Mouse (Mus musculus) megakaryocyte, embryonic 14.5 days (primary cell): Measurements from ENCODE around the gene Cdr2l. TPM values are rescaled to one million over a fixed set of nuclear protein-coding genes. Genes with fewer than 3 reads are reported as not detected.
"Not testable (repeated sequence)": the region's sequence is repeated elsewhere in the genome, so short reads cannot be mapped to it uniquely, and the experiment has no call there.

Experiments used
- H3K27me3 ChIP-seq: replicated peaks from 2 replicates; pipeline ENCODE3; 2012; ENCODE audit warnings: inconsistent platforms
- H3K36me3 ChIP-seq: replicated peaks from 2 replicates; pipeline ENCODE3; 2012; ENCODE audit warnings: low read length, inconsistent platforms, mixed read lengths
- H3K4me1 ChIP-seq: 2 replicates; pipeline ENCODE4 v1.6.1; 2012; ENCODE audit warnings: inconsistent platforms
- H3K4me3 ChIP-seq: replicated peaks from 2 replicates; pipeline ENCODE3; 2012; ENCODE audit warnings: moderate library complexity, mild to moderate bottlenecking, inconsistent platforms
- H3K9me3 ChIP-seq: 2 replicates; pipeline ENCODE4 v1.6.1; 2012; ENCODE audit warnings: inconsistent platforms
- FLI1 ChIP-seq: IDR thresholded peaks from 2 replicates; pipeline ENCODE4 v1.6.1; 2012; ENCODE audit warnings: low read length, inconsistent platforms, mixed read lengths
- GATA1 ChIP-seq: IDR thresholded peaks from 3 replicates; pipeline ENCODE4 v1.6.1; 2012; ENCODE audit warnings: mixed read lengths, low read length, inconsistent platforms, borderline replicate concordance
- polyA plus RNA-seq: library from polyadenylated mRNA; stranded (reverse); fragments of >175 nt; gene quantifications from 2 replicates; pipeline ENCODE4 v1.2.3, GENCODE M21; 2012; ENCODE audit warnings: low replicate concordance; ENCODE audit not compliant: insufficient read depth

Cdr2l gene
- polyA plus RNA-seq, 1 experiment: not detected

- TF ChIP-seq GATA1 (no peak), FLI1 (no peak)
- H3K4me1 ChIP-seq: peaks cover 21% of the 10 kb centered on the region
- peaks cover 25% of the 10 kb centered on the region for H3K9me3 ChIP-seq
- no peak overlapping the region for H3K4me3 ChIP-seq
- H3K27me3 ChIP-seq: peaks cover 93% of the 10 kb centered on the region
- no peaks in the 10 kb centered on the region for H3K36me3 ChIP-seq
These were observed 440 bp upstream of the Cdr2l start for GRCm38 (mm10) chr11:115381276-115381675.

- no peaks in the 10 kb centered on the region for H3K36me3 ChIP-seq
- H3K4me3 ChIP-seq: no peak overlapping the region
- H3K4me1 ChIP-seq: peaks cover 21% of the 10 kb centered on the region
- H3K9me3 ChIP-seq: peaks cover 24% of the 10 kb centered on the region
- TF ChIP-seq GATA1: no peak
- no peak for TF ChIP-seq FLI1
- H3K27me3 ChIP-seq: peaks cover 91% of the 10 kb centered on the region
These were observed 1.2 kb downstream of the Cdr2l start for GRCm38 (mm10) chr11:115382891-115383290.

GRCm38 (mm10) chr11:115383701-115384474 is 2.2 kb downstream of the Cdr2l start:
- Histone ChIP-seq H3K4me3 (no peak overlapping the region), H3K27me3 (peaks cover 87% of the 10 kb centered on the region), H3K9me3 (peaks cover 14% of the 10 kb centered on the region), H3K4me1 (peaks cover 21% of the 10 kb centered on the region), H3K36me3 (no peaks in the 10 kb centered on the region)
- TF ChIP-seq GATA1 (no peak), FLI1 (no peak)

- H3K9me3 ChIP-seq: peaks cover 7% of the 10 kb centered on the region
- H3K4me1 ChIP-seq: peaks cover 21% of the 10 kb centered on the region
- H3K27me3 ChIP-seq: peaks cover 81% of the 10 kb centered on the region
- H3K36me3 ChIP-seq: no peaks in the 10 kb centered on the region
- no peak overlapping the region for H3K4me3 ChIP-seq
- TF ChIP-seq FLI1 (no peak), GATA1 (no peak)
These were observed 2.9 kb downstream of the Cdr2l start for GRCm38 (mm10) chr11:115384587-115384986.

DNA sequence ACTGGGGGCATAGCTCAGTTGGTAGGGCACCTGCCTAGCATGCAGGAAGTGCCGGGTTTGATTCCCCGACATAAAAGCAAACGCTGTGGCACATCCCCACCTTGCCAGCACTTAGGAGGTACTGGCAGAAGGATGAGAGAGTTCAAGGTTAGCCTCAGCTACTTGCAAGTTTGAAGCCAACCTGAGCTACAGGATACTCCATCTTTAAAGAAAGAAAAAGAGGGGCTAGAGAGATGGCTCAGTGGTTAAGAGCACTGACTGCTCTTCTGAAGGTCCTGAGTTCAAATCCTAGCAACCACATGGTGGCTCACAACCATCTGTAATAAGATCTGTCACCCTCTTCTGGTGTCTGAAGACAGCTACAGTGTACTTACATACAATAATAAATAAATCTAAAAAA is 5.1 kb downstream of the Cdr2l start:
- H3K36me3 ChIP-seq, H3K4me3 ChIP-seq, H3K9me3 ChIP-seq: not testable (repeated sequence)
- Histone ChIP-seq H3K4me1 (peaks cover 17% of the 10 kb centered on the region), H3K27me3 (peaks cover 83% of the 10 kb centered on the region)

DNA sequence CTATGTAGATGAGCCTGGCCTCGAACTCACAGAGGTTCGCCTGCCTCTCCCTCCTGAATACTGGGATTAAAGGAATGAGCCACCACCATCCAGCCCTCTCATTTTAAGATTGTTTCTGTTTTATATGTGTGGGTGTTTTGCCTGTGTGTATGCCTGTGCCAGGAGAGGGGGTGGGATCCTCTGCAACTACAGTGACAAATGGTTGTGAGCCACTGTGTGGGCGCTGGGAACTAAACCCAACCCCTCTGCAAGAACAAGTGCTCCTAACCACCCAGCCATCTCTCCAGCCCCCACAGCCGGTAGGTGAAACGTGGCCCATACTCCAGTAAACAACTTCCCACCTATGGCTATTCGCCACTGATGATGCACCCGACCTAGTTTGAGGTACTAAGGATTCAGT is 9.6 kb downstream of the Cdr2l start:
- no peaks in the 10 kb centered on the region for H3K36me3 ChIP-seq
- TF ChIP-seq FLI1 (no peak), GATA1 (no peak)

DNA sequence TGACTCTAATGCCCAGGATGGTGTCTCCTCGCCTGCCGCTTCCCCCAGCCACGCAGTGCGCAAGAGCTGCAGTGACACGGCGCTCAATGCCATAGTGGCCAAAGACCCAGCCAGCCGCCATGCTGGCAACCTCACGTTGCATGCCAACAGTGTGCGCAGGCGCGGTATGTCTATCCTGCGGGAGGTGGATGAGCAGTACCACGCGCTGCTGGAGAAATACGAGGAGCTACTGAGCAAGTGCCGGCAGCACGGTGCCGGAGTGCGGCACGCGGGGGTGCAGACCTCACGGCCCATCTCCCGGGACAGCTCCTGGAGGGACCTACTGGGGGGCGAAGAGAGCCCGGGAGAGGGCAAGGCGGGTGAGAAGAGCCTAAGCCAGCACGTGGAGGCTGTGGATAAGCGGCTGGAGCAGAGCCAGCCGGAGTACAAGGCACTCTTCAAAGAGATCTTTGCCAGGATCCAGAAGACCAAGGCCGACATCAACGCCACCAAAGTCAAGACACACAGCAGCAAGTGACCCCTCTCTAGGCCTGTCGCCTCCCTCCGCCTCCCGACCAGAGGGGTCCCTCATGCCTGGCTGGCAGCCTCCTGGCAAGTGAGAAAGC is 12.1 kb downstream of the Cdr2l start:
- Histone ChIP-seq H3K4me3 (no peak overlapping the region), H3K27me3 (peaks cover 80% of the 10 kb centered on the region), H3K36me3 (no peaks in the 10 kb centered on the region), H3K4me1 (peaks cover 11% of the 10 kb centered on the region; the same call in 1 of the 2 replicates), H3K9me3 (peaks cover 6% of the 10 kb centered on the region; the same call in 1 of the 2 replicates)
- TF ChIP-seq GATA1 (no peak), FLI1 (no peak)

More for the DNA sequence above, 9.6 kb downstream of the Cdr2l start:
- Histone ChIP-seq H3K4me1 (peaks cover 11% of the 10 kb centered on the region; the same call in 1 of the 2 replicates), H3K9me3 (peaks cover 6% of the 10 kb centered on the region; the same call in 1 of the 2 replicates), H3K27me3 (peaks cover 80% of the 10 kb centered on the region), H3K4me3 (no peak overlapping the region)

DNA sequence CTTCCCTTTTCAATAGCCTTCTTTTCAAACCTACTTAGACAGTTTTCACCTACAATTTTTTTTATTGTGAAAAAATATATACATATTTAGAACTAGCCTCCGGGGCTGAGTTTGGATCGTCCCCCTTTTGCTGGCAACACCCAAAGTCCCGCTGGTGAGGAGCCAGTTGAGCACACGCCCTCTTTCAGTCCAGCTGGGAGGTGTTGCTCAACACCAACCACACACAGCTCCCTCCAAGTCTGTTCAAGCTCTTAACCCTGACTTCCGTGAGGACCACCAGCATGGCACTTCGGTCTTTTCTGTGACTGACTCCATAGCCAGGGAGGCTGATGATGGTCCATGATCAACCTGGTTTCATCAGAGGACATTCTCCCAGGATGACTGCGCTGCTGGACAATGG is 16.4 kb downstream of the Cdr2l start:
- peaks cover 11% of the 10 kb centered on the region; the same call in 1 of the 2 replicates for H3K4me1 ChIP-seq

DNA sequence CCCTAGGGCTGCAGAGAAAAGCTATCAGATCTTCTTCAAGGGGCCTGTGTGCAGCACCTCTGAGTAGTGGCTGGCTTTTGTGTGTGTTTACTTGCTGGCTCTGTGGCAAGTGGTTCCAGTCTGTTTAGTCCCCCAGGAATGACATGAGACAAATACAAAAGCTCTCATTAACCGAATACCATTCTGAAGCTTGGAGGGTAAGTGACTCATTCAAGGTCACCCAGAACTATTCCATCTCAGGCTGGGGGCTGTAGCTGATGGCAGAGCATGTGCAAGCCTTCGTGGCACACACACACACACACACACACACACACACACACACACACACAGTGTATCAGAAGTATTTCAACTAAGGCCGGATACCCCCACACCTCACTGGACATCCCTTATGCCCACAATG is 18.4 kb downstream of the Cdr2l start:
- Histone ChIP-seq H3K9me3 (no peaks in the 10 kb centered on the region), H3K36me3 (no peaks in the 10 kb centered on the region)
- TF ChIP-seq GATA1: no peak
- no peak for TF ChIP-seq FLI1

More for the DNA sequence above, 16.4 kb downstream of the Cdr2l start:
- H3K36me3 ChIP-seq: no peaks in the 10 kb centered on the region
- H3K27me3 ChIP-seq: peaks cover 64% of the 10 kb centered on the region
- no peak overlapping the region for H3K4me3 ChIP-seq
- no peak for TF ChIP-seq GATA1
- TF ChIP-seq FLI1: no peak
- no peaks in the 10 kb centered on the region for H3K9me3 ChIP-seq

DNA sequence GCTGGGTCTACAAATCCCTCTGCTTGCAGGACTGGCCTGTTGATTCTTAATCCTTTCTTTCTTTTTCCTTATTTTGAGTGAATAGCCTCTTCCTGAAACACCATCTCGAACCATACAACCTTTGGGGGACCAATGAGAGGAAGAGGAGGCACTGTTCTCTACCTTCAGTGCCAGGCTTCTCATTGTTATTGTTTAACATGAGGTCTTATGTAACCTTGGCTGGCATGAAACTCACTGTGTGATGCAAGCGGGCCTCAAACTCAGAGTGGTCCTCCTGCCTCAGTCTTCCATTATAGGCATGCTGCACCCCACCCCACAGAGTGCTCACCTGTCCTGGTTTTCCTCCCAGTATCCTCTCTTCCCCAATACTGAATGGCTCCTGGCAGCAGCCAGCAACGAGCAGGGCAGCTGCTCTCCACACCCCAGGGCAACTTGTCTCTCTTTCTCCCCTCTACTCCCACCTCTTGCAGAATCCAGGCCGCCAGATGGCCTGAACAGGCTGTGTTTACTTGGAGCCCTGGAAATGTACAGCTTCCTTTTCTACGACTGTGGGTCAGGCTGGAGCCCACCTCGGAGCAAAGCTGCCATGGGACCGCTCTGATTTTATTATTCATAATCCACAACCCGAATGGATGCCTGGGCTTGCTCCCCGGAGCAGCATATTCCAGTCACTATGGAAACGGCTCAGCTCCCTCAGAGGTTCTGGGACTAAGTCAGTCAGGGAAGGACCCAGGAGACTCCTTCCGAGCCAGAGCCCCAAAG is 19.1 kb downstream of the Cdr2l start:
- Histone ChIP-seq H3K36me3 (peaks cover 4% of the 10 kb centered on the region), H3K4me3 (no peak overlapping the region), H3K27me3 (peaks cover 38% of the 10 kb centered on the region), H3K9me3 (no peaks in the 10 kb centered on the region), H3K4me1 (peaks cover 23% of the 10 kb centered on the region)
- TF ChIP-seq FLI1: no peak
- no peak for TF ChIP-seq GATA1

More for the DNA sequence above, 18.4 kb downstream of the Cdr2l start:
- Histone ChIP-seq H3K27me3 (peaks cover 44% of the 10 kb centered on the region), H3K4me3 (no peak overlapping the region), H3K4me1 (peaks cover 16% of the 10 kb centered on the region)
